Mouse (Mus musculus): ENCODE results near the gene Acbd3. TPM values are rescaled to one million over a fixed set of nuclear protein-coding genes. Genes with fewer than 3 reads are reported as not detected.

Acbd3 gene
- total and polyA plus RNA-seq, 3 experiments, result 14.5 to 23.5 (median 22.4) TPM

GRCm38 (mm10) chr1:180691284-180691683 lies 34.6 kb upstream of the Acbd3 start:
- in situ Hi-C loops (cut with MboI; ENCODE audit: low pct_ligation_motif_present, low pct_unique_long_range_greater_than_20kb, low sequenced_read_pairs), result no loop called here
- Histone ChIP-seq H3K27ac (ENCODE audit: insufficient read depth, low read depth) (no peak overlapping the region), H3K27me3 (replicated peaks) (no peaks in the 10 kb centered on the region), H3K9me3 (replicated peaks; ENCODE audit: low read length) (no peaks in the 10 kb centered on the region), H3K4me2 (ENCODE audit: insufficient read depth, low read depth, poor library complexity, severe bottlenecking) (no peak overlapping the region), H3K9ac (ENCODE audit: insufficient read depth, low read depth) (no peak overlapping the region), H3K36me3 (replicated peaks in 1 of 2; ENCODE audit: control insufficient read depth in 1 of 2, insufficient read depth in 1 of 2, low read length in 1 of 2) (peaks cover 21 to 52% of the 10 kb centered on the region in 2 experiments), H3K4me1 (ENCODE audit: control insufficient read depth in 1 of 2, insufficient read depth in 2 of 2) (no peaks in the 10 kb centered on the region), H3K4me3 (replicated peaks in 1 of 3; ENCODE audit: low read depth in 2 of 3, low read length in 2 of 3, poor library complexity in 1 of 3) (no peak overlapping the region), H3K79me2 (replicated peaks; ENCODE audit: control insufficient read depth, extremely low read depth, insufficient read depth, poor library complexity, severe bottlenecking) (no peaks in the 10 kb centered on the region)
- TF ChIP-seq ZMIZ1 (IDR thresholded peaks at IDR 0.05; ENCODE audit: low read depth, low read length) (no peak), ZKSCAN1 (IDR thresholded peaks at IDR 0.05; ENCODE audit: borderline replicate concordance, low read depth, low read length) (no peak), UBTF (IDR thresholded peaks at IDR 0.05; ENCODE audit: low read depth, low read length) (no peak), SMC3 (IDR thresholded peaks at IDR 0.05; ENCODE audit: low read depth, low read length) (no peak)
- DNase-seq (ENCODE audit: extremely low read depth), result no peak
- dilution Hi-C loops (cut with MboI; ENCODE audit: extremely low pct_ligation_motif_present, extremely low pct_unique_long_range_greater_than_20kb, low sequenced_read_pairs), result no loop called here

- Histone ChIP-seq H3K27ac (ENCODE audit: insufficient read depth, low read depth) (no peak within 1 kb of the TSS), H3K4me1 (ENCODE audit: control insufficient read depth in 1 of 2, insufficient read depth in 2 of 2) (peaks cover 0 to 4% of the 10 kb centered on the region in 2 experiments; a peak in 1 of 4 replicates), H3K4me3 (replicated peaks in 1 of 3; ENCODE audit: low read depth in 2 of 3, low read length in 2 of 3, poor library complexity in 1 of 3) (no peak within 1 kb of the TSS), H3K4me2 (ENCODE audit: insufficient read depth, low read depth, poor library complexity, severe bottlenecking) (no peak within 1 kb of the TSS), H3K27me3 (replicated peaks) (no peaks in the 10 kb centered on the region), H3K36me3 (replicated peaks in 1 of 2; ENCODE audit: control insufficient read depth in 1 of 2, insufficient read depth in 1 of 2, low read length in 1 of 2) (peaks cover 0 to 10% of the 10 kb centered on the region in 2 experiments), H3K9me3 (replicated peaks; ENCODE audit: low read length) (peaks cover 4% of the 10 kb centered on the region), H3K9ac (ENCODE audit: insufficient read depth, low read depth) (no peak within 1 kb of the TSS), H3K79me2 (replicated peaks; ENCODE audit: control insufficient read depth, extremely low read depth, insufficient read depth, poor library complexity, severe bottlenecking) (no peaks in the 10 kb centered on the region)
- no peak for DNase-seq (ENCODE audit: extremely low read depth)
- in situ Hi-C loops (cut with MboI; ENCODE audit: low pct_ligation_motif_present, low pct_unique_long_range_greater_than_20kb, low sequenced_read_pairs) (no loop called here), dilution Hi-C loops (cut with MboI; ENCODE audit: extremely low pct_ligation_motif_present, extremely low pct_unique_long_range_greater_than_20kb, low sequenced_read_pairs) (no loop called here)
- TF ChIP-seq ZMIZ1 (IDR thresholded peaks at IDR 0.05; ENCODE audit: low read depth, low read length) (no peak), MAX (IDR thresholded peaks at IDR 0.05; ENCODE audit: low read length) (no peak), CTCF (conservative IDR thresholded peaks at IDR 0.05 in 1 of 2, IDR thresholded peaks at IDR 0.05 in 1 of 2; ENCODE audit: low read depth in 2 of 2, low read length in 2 of 2) (no peak), ETS1 (conservative IDR thresholded peaks at IDR 0.05; ENCODE audit: low read depth, low read length) (no peak), GABPA (IDR thresholded peaks at IDR 0.05; ENCODE audit: insufficient replicate concordance, low read depth, low read length) (no peak), IRF4 (IDR thresholded peaks at IDR 0.05; ENCODE audit: low read depth, low read length) (no peak), NRF1 (IDR thresholded peaks at IDR 0.05; ENCODE audit: low read depth, low read length) (no peak), ZKSCAN1 (IDR thresholded peaks at IDR 0.05; ENCODE audit: borderline replicate concordance, low read depth, low read length) (no peak), RCOR1 (conservative IDR thresholded peaks at IDR 0.05; ENCODE audit: low read depth, low read length) (no peak), TBP (conservative IDR thresholded peaks at IDR 0.05; ENCODE audit: low read depth, low read length) (no peak), ZNF384 (IDR thresholded peaks at IDR 0.05; ENCODE audit: low read depth, low read length) (no peak), POLR2A (IDR thresholded peaks at IDR 0.05; ENCODE audit: low read depth, low read length) (no peak), MEF2A (IDR thresholded peaks at IDR 0.05; ENCODE audit: borderline replicate concordance, low read depth, low read length) (no peak)
Measured at GRCm38 (mm10) chr1:180696626-180697352, 29.1 kb upstream of the Acbd3 start, which contains the start of gene Mixl1. TSS of gene Mixl1 (minus strand) at chr1:180697034.
